Mouse (Mus musculus) left cerebral cortex, postnatal 4 days (tissue): ENCODE measurements at regions not wholly inside any gene's neighbourhood (a gene's known extent, or its start where the extent isn't known, plus 50 kb on each side); places are given as distances from the start of the nearest gene placed in this dataset.

Experiments
- DNase-seq: peaks from one replicate; pipeline ENCODE4 v3.0.0-alpha.2; 2022
- intact Hi-C: fragments of 180-260 bp; cut with DNase I; formaldehyde crosslinking; loops from one replicate; pipeline ENCODE4 v1.15.1; 2025

DNA sequence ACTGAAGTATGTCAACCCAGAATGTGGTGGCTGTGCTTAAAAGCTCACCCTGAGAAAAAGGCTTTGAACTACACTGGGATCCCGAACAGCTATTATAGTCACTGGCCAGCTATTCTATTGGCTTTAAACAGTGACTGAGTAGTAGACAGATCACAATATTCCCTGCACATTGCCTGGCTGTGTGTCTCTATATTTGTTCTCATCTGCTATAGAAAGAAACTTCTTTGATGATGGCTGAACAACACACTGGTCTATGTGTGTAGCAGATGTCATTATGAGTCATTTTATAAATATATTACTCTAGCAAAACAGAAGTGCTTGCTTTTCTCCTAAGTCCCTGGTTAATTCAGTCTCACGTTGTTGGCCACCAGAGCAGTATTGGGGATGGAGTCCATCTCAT, 152.1 kb upstream of the Slco6d1 start:
- intact Hi-C loops = no loop called here
- DNase-seq = no peak

DNA sequence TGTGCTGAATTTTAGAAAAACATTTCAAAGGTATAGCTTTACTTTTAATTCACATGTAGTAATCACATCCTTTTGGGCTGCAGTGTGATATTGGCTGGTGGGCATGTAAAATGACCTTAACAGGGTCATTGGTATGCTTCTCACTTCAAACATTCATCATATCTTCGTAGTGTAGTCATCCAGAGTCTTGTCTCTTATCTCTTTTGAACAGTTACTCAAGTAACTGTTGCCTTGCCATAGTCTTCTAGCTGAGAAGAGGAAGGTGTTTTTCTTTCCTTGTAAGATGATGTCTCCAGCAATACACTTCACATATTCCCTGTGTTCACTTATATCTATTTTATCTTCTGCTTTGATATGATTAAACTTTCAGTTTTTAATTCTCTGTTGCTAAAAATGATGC, 150.7 kb upstream of the Slco6d1 start:
- intact Hi-C loops = no loop called here

DNA sequence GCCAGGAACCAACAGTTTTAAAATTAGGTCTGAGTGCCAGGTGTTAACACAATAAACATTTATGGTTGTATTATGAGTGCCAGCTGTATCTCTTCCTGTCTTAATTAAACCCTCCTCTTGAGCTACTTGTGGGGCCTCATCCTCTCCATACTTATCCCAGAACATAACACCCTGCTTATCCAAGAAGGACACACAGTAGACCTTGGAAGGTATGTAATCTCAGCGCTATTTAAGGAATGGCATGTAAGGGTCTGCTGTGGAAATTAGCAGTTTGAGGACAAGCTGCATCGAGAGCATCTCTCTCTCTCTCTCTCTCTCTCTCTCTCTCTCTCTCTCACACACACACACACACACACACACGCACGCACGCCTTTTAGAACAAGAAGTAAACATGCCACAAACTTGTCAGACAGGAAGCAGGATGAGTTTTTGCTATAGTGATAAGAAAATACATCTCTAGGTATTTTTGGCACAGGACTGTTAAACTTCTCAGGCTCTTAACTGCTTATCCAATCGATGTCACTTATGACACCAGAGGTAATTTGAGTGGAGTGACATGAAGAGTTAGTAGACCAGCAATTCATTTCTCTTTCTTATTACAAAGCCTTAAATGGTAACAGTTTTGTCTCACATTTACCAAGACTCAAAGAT, 146.8 kb upstream of the Slco6d1 start:
- intact Hi-C loops = no loop called here
- no peak for DNase-seq

More for the DNA sequence above, 150.7 kb upstream of the Slco6d1 start:
- no peak for DNase-seq

DNA sequence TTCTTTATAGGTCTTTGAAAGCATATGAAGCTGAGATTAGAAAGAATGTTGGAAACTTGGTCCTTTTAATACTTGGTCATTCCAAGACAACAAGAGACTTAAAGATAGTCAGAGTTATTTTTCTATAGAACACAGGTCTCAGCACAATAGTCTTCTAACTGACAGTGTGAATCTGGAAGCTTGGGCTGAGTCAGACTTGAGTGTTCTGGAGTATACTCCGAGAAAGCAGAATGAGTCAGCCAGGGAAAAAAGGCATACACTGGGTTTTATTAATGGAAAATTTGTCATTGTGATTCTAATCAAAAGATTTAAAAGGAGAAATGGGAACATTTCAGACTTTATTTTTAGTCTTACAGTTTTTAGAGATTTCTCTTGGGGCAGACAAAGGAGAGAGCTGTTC, 145.4 kb upstream of the Slco6d1 start:
- intact Hi-C loops = no loop called here
- DNase-seq = no peak

DNA sequence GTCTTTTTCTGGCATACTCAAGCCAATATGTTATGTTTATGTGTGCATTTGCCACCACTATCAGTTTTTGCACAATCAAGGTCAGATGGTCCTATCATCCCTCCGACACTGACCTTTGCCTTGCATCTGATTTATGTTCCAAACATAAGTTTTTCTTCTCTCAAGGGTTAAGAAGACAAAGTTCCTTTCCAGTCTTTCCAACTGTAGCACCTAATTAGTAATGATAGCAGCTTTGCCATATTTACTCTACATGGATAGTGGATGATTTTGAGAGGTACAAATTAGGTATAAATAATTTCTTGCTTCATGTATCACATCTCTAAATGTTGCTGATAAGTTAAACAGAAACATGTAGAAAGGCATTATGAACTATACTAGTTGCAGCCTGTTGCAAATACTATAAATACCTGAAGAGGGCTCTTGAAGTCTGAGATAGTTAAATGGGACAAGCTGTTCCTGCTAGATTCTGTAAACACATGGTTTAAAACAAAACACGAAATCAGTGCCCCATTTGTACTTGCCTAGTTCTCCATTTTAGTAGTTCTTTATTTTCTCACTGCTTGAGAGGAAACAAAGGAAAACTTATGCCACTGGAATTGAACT, 141.4 kb upstream of the Slco6d1 start:
- intact Hi-C loops = no loop called here
- no peak for DNase-seq

DNA sequence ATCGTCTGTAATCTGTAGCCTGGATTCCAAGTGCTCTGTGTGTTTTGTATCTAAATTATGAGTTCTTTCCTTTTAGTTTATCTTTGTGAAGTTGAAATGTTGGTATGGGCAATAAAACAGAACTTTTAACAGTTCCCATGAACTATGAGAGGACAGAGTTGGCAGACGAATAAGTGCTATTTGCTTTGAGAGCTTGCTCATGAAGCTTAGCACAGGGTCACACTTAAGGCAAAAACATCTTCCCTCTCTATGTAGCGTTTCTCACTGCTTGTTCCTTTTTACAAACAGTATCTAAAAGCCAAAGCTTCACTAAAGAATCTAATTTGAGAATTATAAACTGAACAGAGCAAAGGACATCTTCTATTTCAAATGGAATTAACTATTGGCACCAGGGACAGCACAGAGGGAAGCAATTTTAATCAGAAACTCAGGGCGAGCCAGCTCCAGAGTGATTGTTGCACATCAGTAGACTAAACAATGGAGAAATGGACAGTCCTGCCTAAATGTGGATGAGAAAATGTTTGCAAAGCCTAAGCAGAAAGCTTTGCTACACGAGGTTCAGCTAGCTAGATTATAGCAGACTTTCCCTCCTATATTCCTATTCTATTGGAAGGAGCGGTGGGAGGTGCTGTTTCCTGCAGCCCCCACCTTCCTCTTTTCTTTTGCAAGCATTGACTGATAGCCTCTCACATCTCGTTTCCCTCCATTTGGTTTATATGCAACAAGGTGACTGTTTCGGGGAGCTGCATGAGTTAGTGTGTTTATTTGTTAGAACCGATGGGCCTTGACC, 140.5 kb upstream of the Slco6d1 start:
- no peak for DNase-seq
- intact Hi-C loops = no loop called here

DNA sequence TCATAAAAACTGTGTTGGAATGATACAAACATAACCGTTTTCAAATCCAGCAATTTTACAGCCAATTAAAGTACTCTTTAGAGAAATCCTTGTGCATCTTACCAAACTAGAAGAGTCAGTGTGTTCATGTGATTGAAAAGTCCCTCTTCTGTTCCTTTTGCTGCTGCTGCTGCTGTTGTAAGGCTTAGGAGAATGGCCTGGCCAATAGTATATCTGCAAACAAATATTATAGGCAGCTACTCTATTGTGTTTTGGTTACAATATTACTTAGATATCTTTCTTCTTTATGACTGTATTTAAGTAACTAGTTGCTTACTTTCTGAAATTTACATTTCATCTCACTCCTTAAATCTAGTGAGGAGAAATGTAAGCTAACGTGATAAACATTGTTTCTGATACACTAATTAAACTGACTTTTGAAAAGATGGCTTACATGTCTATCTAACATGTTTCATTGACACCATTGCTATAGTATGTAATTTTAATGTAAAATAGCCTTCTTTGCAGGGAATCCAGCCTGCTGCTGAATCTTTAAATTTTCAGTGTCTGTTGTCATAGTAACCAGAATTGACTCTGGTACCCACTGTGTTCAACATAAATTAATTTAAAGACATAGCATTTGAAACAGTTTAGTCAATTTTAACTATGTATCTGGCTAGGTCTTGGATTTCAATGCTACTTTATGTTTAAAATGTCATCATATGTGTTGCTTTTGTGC, 139.7 kb upstream of the Slco6d1 start:
- no peak for DNase-seq
- intact Hi-C loops = no loop called here

DNA sequence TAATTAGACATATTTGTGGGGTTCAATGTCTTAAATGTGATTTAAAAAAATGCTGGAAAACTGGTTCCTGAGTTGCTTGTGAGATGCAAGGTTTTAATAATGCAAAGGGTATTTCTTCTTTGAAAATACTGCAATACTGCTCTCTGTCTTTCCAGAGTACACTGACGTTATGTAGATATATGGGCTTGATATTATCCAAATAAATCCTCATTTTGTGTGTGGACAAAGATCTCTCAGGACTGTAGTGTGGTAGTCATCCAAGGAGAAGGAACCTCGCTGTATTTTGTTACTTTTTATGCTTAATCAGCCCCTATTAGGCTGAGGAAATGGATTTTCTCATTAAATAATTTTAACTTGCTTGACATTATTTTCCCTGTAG, 139.2 kb upstream of the Slco6d1 start:
- intact Hi-C loops = no loop called here
- no peak for DNase-seq

DNA sequence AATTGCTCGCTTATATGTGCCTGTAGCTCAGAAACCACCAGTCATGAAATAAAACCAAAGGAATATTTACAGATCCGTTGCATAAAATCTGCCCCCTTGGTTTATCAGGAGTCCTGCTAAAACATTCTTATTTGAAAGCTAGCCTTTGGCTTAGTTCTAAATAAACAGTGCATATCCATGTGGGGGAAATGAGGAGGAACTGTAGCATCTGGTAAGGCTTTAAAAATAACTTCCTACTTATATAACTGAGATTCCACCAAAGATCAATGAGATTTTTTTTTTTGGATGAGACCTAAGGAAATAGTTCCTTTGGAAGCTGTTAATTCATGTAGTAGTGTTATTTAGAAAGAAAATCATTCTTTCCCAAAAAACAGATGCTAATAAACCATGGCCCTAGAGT, 117.8 kb upstream of the Slco6d1 start:
- DNase-seq = no peak
- intact Hi-C loops = no loop called here

DNA sequence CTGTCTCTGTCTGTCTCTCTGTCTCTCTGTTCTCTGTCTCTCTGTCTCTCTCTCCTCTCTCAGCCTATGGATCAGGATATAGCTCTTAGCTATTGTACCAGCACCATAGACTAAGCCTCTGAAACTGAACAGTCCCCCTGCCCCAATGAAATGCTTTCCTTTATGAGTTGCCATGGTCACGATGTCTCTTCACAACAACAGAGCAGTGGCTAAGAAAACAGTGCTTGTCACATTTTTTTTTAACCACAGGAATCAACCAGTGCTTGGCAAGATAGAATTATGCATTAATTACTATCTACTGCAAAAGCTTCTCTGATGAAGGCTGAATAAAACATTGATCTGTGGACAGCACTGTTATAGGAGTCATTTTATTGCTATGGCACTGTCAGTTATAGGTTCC, 114.6 kb upstream of the Slco6d1 start:
- no peak for DNase-seq
- intact Hi-C loops = no loop called here

DNA sequence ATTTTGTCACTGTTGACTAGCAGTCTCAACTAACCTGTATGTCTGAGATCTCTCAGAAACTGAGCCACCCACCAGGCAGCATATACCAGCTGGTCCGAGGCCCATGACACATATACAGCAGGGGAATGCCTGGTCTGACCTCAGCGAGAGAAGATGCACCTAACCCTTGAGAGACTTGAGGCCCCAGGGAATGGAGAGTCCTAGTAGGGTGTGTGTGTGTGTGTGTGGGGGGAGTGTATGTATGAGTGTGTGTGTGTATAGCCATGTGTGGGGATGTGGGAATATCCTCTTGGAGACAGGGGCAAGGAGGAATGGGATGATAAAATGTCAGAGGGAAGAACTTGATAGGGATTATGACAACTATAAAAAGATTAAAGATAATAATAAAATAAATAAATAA, 113.4 kb upstream of the Slco6d1 start:
- DNase-seq = no peak
- intact Hi-C loops = no loop called here

DNA sequence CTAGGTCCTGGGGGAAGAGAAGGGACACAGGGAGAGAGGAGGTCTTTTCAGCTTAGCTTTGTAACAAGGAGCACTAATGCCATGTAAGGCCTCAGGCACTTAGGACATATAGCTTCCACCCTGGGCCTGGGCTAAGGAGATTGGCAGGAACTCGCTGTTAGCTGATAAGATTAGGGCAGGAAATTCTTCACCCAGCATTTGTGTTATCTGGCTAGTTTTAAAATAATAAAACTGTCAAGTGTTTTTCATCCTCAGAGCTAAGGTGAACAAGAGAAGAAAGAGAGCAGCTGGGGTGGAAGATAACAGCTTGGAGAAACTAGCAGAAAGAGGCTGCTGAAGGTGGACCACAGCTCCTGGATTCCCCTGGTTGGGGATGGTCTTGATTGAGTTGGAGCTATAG, 111.0 kb upstream of the Slco6d1 start:
- intact Hi-C loops = no loop called here
- no peak for DNase-seq

DNA sequence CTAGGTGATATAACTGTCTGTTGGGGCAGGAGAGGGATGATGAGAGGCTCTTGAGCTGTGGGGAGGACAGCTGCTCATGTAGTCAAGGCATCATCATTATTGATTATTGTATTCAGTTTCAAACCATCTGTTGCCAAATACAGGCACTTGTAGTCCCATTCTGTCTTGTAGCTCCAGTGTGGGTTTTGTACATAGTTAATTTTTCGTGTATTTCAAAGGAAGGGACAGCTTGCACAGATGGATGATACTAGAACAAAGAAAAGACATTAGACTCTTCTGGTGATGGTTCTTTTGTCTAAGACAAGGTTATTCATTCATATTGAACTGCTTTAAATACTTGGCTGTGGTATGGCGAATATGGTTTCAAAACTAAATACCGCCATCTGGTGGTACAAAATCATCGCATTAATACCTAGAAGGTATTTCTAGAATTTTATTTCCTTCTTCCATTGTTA, 70.8 kb upstream of the Slco6d1 start:
- intact Hi-C loops = loop anchor here (10.0 kb wide), 1 partner anchor 545 kb away; no protein-coding TSS in a partner anchor
- no peak for DNase-seq

DNA sequence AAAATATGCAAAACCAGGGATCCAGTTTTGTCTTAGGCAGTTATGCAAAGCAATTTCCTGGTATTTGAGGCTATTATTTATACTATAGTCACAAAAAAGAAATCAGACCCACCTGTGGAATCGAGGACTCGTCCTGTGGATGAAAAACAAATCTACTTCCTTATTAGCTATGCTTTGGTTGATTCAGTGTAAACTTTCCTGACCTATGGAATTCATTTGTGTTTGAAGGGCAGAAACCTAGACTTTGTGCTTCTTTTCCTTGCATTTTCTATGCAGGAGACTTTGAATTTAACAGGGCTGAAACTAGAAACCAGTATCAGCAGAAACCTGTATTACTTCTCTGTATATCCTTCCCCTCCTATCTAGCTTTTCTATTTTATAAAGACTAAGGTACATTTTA, 70.2 kb upstream of the Slco6d1 start:
- intact Hi-C loops = loop anchor here (10.0 kb wide), 1 partner anchor 546 kb away; no protein-coding TSS in a partner anchor
- DNase-seq = no peak

DNA sequence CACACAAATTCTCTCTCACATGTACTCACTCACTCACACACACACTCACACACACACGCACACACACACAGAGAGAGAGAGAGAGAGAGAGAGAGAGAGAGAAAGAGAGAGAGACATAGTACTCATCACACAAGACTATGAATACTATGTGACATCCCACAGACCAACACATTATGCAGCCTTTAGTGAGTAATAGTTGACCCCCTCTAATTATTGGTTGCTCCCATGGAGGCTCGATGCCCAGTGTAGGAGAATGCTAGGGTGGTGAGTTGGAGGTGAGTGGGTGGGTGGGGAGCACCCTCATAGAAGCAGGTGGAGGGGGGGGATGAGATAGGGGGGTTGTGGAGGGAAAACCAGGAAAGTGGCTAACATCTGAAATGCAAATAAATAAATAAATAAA, 69.4 kb upstream of the Slco6d1 start:
- DNase-seq = no peak
- intact Hi-C loops = loop anchor here (10.0 kb wide), 1 partner anchor 547 kb away; no protein-coding TSS in a partner anchor
